Mouse (Mus musculus) thymus, postnatal 14 days (tissue): ENCODE data around the gene Tex50.

Experiments used
- DNase-seq: peaks from one replicate; pipeline ENCODE4 v3.0.0; 2021

Tex50 gene

GRCm38 (mm10) chr1:161122661-161123418 lies 36.3 kb downstream of the Tex50 start:
- DNase-seq = no peak

GRCm38 (mm10) chr1:161114591-161114990 lies 44.5 kb downstream of the Tex50 start:
- DNase-seq = no peak

GRCm38 (mm10) chr1:161109216-161109615 lies 49.9 kb downstream of the Tex50 start:
- DNase-seq = no peak
